Mouse (Mus musculus) embryonic facial prominence, embryonic 14.5 days (tissue): ENCODE results near the gene Fsd2. TPM values are rescaled to one million over a fixed set of nuclear protein-coding genes. Genes with fewer than 3 reads are reported as not detected.

Experiments
- ATAC-seq: fragments of 200-750 bp; cut with Nextera tagmentation; 2 replicates; pipeline ENCODE4 v1.8.0; 2017; ENCODE audit warnings: low read depth, moderate number of reproducible peaks, moderate TSS enrichment
- DNase-seq: peaks from one replicate; pipeline ENCODE4 v3.0.0-alpha.2; 2015; ENCODE audit warnings: low spot score
- H3K27ac ChIP-seq: fragments of 300-500 bp; sonication (generic); replicated peaks from 2 replicates; pipeline ENCODE4 v1.5.1; 2014; ENCODE audit warnings: low read depth, mild to moderate bottlenecking, low read length, moderate library complexity
- H3K27me3 ChIP-seq: fragments of 300-500 bp; sonication (generic); replicated peaks from 2 replicates; pipeline ENCODE4 v1.6.1; 2014; ENCODE audit warnings: low read length; ENCODE audit not compliant: control insufficient read depth, insufficient read depth
- H3K36me3 ChIP-seq: fragments of 300-500 bp; sonication (generic); 2 replicates; pipeline ENCODE4 v1.6.1; 2014; ENCODE audit warnings: low read length, mixed read lengths; ENCODE audit not compliant: control insufficient read depth, insufficient read depth
- H3K4me1 ChIP-seq: fragments of 300-500 bp; sonication (generic); 2 replicates; pipeline ENCODE4 v1.6.1; 2014; ENCODE audit warnings: antibody characterized with exemption, low read length; ENCODE audit not compliant: control insufficient read depth, insufficient read depth
- H3K4me2 ChIP-seq: fragments of 300-500 bp; sonication (generic); 2 replicates; pipeline ENCODE4 v1.6.1; 2014; ENCODE audit warnings: low read depth, mild to moderate bottlenecking, low read length, moderate library complexity, mixed read lengths
- H3K4me3 ChIP-seq: fragments of 300-500 bp; sonication (generic); 2 replicates; pipeline ENCODE4 v1.5.1; 2014; ENCODE audit warnings: low read depth, mild to moderate bottlenecking, low read length
- H3K9ac ChIP-seq: fragments of 300-500 bp; sonication (generic); 2 replicates; pipeline ENCODE4 v1.6.1; 2014; ENCODE audit warnings: low read depth, mild to moderate bottlenecking, low read length, moderate library complexity, mixed read lengths
- H3K9me3 ChIP-seq: fragments of 300-500 bp; sonication (generic); 2 replicates; pipeline ENCODE4 v1.6.1; 2016; ENCODE audit warnings: low read length; ENCODE audit not compliant: control insufficient read depth
- WGBS: fragments of 180-500 bp; shearing (Covaris S2); extraction: QIAGEN DNeasy Blood & Tissue Kit; methylation state at CpG from one replicate; pipeline ENCODE4 v1.1.7; 2014; 5-methylcytosine and 5-hydroxymethylcytosine counted together
- microRNA counts: library from miRNA; unstranded; fragments of <30 nt; microRNA quantifications from one replicate; lab custom pipeline; 2017
- polyA plus RNA-seq: library from polyadenylated mRNA; unstranded; fragments of >200 nt; fragmentation: Nextera tagmentation; extraction: Ambion mirVana; gene quantifications from 2 replicates; pipeline ENCODE4 v1.2.1, GENCODE M21; 2014

Fsd2 gene
- polyA plus RNA-seq, 1 experiment from 2014 or later: 5.0 TPM

DNA sequence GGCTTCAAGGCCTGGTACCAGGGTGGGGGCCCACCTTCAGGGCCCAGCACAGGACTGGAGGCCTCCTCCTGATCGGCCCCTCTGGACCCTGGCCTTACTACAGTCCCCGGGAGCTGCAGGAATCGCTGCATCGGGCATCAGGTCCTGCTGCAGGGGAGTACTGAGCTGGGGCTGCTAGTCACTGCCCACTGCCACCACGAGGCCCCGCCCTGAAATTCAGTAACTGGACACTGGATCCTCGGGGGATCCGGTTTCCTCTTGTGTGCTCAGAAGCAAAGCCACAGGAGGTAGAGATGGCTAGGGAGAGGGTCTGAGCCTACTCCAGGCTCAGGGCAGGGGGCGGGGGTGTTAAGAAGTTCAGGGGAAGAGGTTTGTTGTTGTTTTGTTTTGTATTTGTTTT, 77.1 kb downstream of the Fsd2 start:
- Histone ChIP-seq H3K27ac (no peak overlapping the region), H3K4me3 (no peak overlapping the region), H3K4me2 (no peak overlapping the region), H3K36me3 (no peaks in the 10 kb centered on the region), H3K27me3 (peaks cover 8% of the 10 kb centered on the region; the same call in 1 of the 2 replicates), H3K9ac (no peak overlapping the region; the same call in 1 of the 2 replicates), H3K9me3 (no peaks in the 10 kb centered on the region), H3K4me1 (no peaks in the 10 kb centered on the region)
- ATAC-seq (no peak), DNase-seq (no peak)
- WGBS: 8% methylated on average over 9 of the region's 9 CpGs

MicroRNAs within 50 kb of the gene (microRNA counts, 519-probe panel; counts per million panel counts)
- microRNA mmu-miR-1839-3p (lab: Ali Mortazavi, UCI) (19.3 counts per million), microRNA mmu-miR-1839-5p (lab: Ali Mortazavi, UCI) (2,434 counts per million, percentile 46 among the panel's probes with 10 or more counts)

Other genes starting within 250 kb of the Fsd2 start
- 1,342 and 1,410 TPM in 2 replicates for gene Rps17, start 221.7 kb downstream of the Fsd2 start, polyA plus RNA-seq
- gene Cpeb1, start 111.5 kb downstream of the Fsd2 start, polyA plus RNA-seq: 2.4 and 3.4 TPM in 2 replicates
- gene Ap3b2, start 73.0 kb downstream of the Fsd2 start, polyA plus RNA-seq: 4.9 and 7.2 TPM in 2 replicates
- not detected in 2 replicates for gene BC048679, start 68.7 kb downstream of the Fsd2 start, polyA plus RNA-seq
- 6.9 and 7.3 TPM in 2 replicates for gene Whamm, start 4.3 kb upstream of the Fsd2 start, polyA plus RNA-seq
- 23.7 and 25.2 TPM in 2 replicates for gene Homer2, start 140.6 kb upstream of the Fsd2 start, polyA plus RNA-seq
- 107 TPM in 2 replicates for gene Ramac, start 196.0 kb upstream of the Fsd2 start, polyA plus RNA-seq
- 51.3 and 53.7 TPM in 2 replicates for gene 3110040N11Rik, start 222.5 kb upstream of the Fsd2 start, polyA plus RNA-seq